Mouse (Mus musculus): ENCODE results near the gene Irx5. TPM values are rescaled to one million over a fixed set of nuclear protein-coding genes. Genes with fewer than 3 reads are reported as not detected.

Irx5 gene
- polyA plus RNA-seq (2015; fragmentation: Nextera tagmentation; extraction: Ambion mirVana) = 0.88 and 1.5 TPM in 2 replicates

DNA sequence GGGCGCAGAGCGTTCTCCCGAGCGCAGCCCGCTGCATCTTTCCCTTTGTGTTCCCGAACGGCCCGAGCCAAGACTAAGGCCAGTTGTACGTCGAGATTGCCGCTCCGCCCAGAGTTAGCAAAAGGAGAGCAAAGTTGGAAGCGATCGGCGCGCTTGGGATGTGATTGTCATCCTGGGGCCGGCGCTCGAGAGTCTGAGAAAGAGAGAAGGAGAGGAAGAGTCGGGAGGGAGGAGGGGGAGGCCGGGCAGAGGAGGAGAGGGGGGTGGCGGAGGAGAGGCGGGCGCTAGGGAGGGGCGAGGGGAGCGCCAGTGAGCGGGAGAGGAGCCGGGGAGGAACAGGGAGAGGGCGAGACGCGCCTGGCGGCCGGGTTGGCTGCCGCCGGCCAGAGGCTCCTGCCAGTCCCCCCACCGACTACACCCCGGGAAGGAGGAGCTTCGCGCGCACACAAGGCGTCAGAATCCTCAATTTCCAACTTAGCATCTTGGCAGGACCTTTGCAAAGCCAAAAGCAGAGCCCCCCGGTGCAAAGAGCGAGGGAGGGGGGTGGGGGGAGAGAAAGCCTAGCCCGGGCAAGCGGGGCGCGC is at the start of gene Irx5:
TSS of gene Irx5 (plus strand) at position 228 of the 584 bp plus-strand sequence.

